Mouse (Mus musculus): ENCODE measurements around the gene Phf21a. TPM values are rescaled to one million over a fixed set of nuclear protein-coding genes. Genes with fewer than 3 reads are reported as not detected.
A peak's percentile ranks its signal among the peaks of the same experiment; 100 is the strongest.

Gene Phf21a
- polyA plus RNA-seq, 1 experiment from 2014 or later: 20.2 TPM

DNA sequence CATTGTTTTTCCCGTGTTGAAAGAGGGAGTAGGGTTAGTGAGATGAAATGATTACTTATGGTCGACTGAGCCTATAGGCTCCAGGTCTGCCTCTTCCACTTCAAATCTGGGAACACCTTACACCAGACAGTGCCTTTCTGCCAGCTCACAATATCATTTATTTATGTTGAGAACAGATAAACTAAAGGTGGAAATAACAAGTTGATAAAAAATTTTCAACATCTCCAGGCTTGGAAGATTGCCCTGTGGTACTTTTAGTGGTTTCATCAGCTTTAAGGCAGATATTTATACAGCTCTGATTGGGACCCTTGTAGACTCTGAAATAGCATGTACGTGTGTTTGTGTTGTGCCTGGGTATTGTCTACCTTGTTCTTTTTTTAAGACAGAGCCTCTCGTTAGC, 83.4 kb downstream of the Phf21a start:
- no peak overlapping the region for H3K27ac ChIP-seq (replicated peaks in 1 of 2; ENCODE audit: control insufficient read depth in 1 of 2, insufficient read depth in 1 of 2, low read depth in 2 of 2, low read length in 2 of 2)
- WGBS: 23% methylated on average over 4 of the region's 4 CpGs
- no peak overlapping the region for H3K4me2 ChIP-seq (ENCODE audit: low read length)
- H3K9ac ChIP-seq (ENCODE audit: low read length): no peak overlapping the region
- no peaks in the 10 kb centered on the region for H3K27me3 ChIP-seq (ENCODE audit: control insufficient read depth, insufficient read depth, low read length)
- no peak overlapping the region for H3K4me3 ChIP-seq (ENCODE audit: control insufficient read depth in 1 of 2, insufficient read depth in 1 of 2, low read depth in 1 of 2, low read length in 2 of 2)
- H3K9me3 ChIP-seq (ENCODE audit: control insufficient read depth, low read length): no peaks in the 10 kb centered on the region
- no peaks in the 10 kb centered on the region for H3K4me1 ChIP-seq (ENCODE audit: control insufficient read depth in 2 of 2, insufficient read depth in 2 of 2, low read length in 2 of 2)
- no peak for ATAC-seq (ENCODE audit: insufficient number of reproducible peaks, insufficient read depth, low FRiP score, low read depth)
- H3K36me3 ChIP-seq (ENCODE audit: control insufficient read depth, insufficient read depth, low read length): no peaks in the 10 kb centered on the region

DNA sequence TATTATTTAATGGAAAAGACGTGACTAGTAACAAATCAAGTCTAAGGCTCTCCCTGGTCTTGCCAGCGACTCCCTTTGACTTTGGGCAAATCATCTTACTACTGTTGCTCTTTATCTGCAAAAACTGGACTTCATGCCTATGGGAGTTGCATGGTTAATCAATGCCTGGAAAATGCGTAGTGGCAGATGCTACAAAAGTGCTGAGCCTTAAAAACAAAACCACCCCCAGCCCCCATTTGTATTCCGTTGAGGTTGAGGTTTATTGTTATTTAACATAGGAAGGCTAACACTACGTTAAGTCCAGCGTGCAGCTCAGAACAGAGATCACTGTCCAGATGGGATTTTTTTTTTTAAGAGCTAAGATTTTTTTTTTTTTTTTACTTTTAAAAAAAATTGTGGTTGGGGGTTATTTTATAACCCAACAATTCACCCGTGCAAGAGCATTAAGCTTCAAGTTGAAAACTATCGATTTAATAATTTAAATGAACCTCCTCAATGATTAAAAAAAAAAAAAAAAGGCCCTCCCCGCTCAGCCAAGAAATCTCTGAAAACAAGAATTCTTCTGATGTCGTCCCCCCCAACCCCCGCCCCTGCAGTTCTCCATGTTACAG, 89.3 kb downstream of the Phf21a start:
- 7% methylated on average over 11 of the region's 11 CpGs for WGBS
- H3K27ac ChIP-seq (replicated peaks in 1 of 2; ENCODE audit: control insufficient read depth in 1 of 2, insufficient read depth in 1 of 2, low read depth in 2 of 2, low read length in 2 of 2): peak overlapping the region; percentile 94 to 99
- no peak for ATAC-seq (ENCODE audit: insufficient number of reproducible peaks, insufficient read depth, low FRiP score, low read depth)

DNA sequence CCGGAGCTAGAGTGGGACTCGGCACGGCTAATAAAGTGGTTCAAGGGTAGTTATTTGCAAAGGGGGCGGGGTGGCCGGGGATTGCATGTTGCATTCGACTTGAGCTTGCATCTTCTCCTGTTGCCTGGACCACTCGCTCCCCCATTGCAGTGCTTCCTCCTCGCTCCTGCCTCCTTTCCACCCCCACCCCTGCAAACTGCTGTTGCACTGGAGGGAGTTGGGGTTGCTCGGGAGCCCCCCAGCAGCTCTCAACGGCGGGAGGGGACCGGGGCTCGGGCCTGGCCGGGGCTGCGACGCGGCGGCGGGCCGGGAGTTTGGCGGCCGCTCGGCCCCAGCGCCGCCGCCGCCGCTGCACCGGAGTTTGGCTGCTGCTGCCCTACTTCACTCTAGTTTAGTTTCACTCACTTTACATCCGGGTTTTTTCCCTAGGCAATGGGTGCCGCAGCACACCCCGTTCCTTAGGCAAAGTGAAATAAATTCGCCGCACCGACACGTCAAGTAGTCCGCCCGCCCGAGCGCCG, 90.1 kb downstream of the Phf21a start:
- Histone ChIP-seq H3K4me2 (ENCODE audit: low read length) (peak overlapping the region; percentile 90), H3K9ac (ENCODE audit: low read length) (peak overlapping the region; percentile 94), H3K27ac (replicated peaks in 1 of 2; ENCODE audit: control insufficient read depth in 1 of 2, insufficient read depth in 1 of 2, low read depth in 2 of 2, low read length in 2 of 2) (peak overlapping the region; percentile 94 to 99), H3K27me3 (ENCODE audit: control insufficient read depth, insufficient read depth, low read length) (no peaks in the 10 kb centered on the region), H3K36me3 (ENCODE audit: control insufficient read depth, insufficient read depth, low read length) (no peaks in the 10 kb centered on the region), H3K4me1 (ENCODE audit: control insufficient read depth in 2 of 2, insufficient read depth in 2 of 2, low read length in 2 of 2) (peaks cover 0 to 29% of the 10 kb centered on the region in 2 experiments; a peak in 3 of 4 replicates), H3K4me3 (ENCODE audit: control insufficient read depth in 1 of 2, insufficient read depth in 1 of 2, low read depth in 1 of 2, low read length in 2 of 2) (peak overlapping the region; percentile 87 to 89), H3K9me3 (ENCODE audit: control insufficient read depth, low read length) (no peaks in the 10 kb centered on the region)
- under 1% methylated on average over 36 of the region's 41 CpGs for WGBS
- peak; percentile 73 for ATAC-seq (ENCODE audit: insufficient number of reproducible peaks, insufficient read depth, low FRiP score, low read depth)

More for the DNA sequence above, 89.3 kb downstream of the Phf21a start:
- peak overlapping the region; percentile 90 for H3K4me2 ChIP-seq (ENCODE audit: low read length)
- H3K4me1 ChIP-seq (ENCODE audit: control insufficient read depth in 2 of 2, insufficient read depth in 2 of 2, low read length in 2 of 2): peaks cover 0 to 22% of the 10 kb centered on the region in 2 experiments; a peak in 3 of 4 replicates
- H3K36me3 ChIP-seq (ENCODE audit: control insufficient read depth, insufficient read depth, low read length): no peaks in the 10 kb centered on the region
- H3K27me3 ChIP-seq (ENCODE audit: control insufficient read depth, insufficient read depth, low read length): no peaks in the 10 kb centered on the region
- H3K4me3 ChIP-seq (ENCODE audit: control insufficient read depth in 1 of 2, insufficient read depth in 1 of 2, low read depth in 1 of 2, low read length in 2 of 2): peak overlapping the region; percentile 87 to 89
- H3K9ac ChIP-seq (ENCODE audit: low read length): peak overlapping the region; percentile 94
- H3K9me3 ChIP-seq (ENCODE audit: control insufficient read depth, low read length): no peaks in the 10 kb centered on the region

DNA sequence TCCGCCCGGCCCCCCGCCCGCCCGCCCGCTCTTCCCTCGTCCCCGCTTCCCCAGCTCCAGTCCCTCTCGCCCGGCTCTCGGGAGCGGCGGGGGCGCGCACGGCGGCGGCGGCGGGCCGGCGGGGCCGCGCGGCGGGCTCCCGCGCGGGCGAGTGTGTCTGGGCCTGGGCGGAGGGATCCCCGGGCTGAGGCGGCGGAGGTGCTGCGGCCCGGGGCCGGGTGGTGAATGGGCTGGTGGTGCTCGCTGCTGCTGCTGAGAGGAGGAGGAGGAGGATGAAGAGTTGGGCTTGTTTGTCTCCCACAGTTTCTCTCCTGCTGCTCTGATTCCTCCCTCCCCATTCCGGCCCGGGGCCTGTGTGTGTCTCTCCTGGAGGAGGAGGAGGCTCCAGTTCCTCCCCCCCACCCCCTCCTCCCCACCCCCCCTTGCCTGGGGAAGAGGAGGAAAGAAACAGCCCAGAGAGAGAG, 90.7 kb downstream of the Phf21a start:
- Histone ChIP-seq H3K4me3 (ENCODE audit: control insufficient read depth in 1 of 2, insufficient read depth in 1 of 2, low read depth in 1 of 2, low read length in 2 of 2) (peak overlapping the region; percentile 87 to 89), H3K27ac (replicated peaks in 1 of 2; ENCODE audit: control insufficient read depth in 1 of 2, insufficient read depth in 1 of 2, low read depth in 2 of 2, low read length in 2 of 2) (peak overlapping the region; percentile 88 to 99), H3K4me2 (ENCODE audit: low read length) (peak overlapping the region; percentile 90), H3K27me3 (ENCODE audit: control insufficient read depth, insufficient read depth, low read length) (no peaks in the 10 kb centered on the region), H3K36me3 (ENCODE audit: control insufficient read depth, insufficient read depth, low read length) (no peaks in the 10 kb centered on the region), H3K4me1 (ENCODE audit: control insufficient read depth in 2 of 2, insufficient read depth in 2 of 2, low read length in 2 of 2) (peaks cover 0 to 33% of the 10 kb centered on the region in 2 experiments; a peak in 3 of 4 replicates), H3K9me3 (ENCODE audit: control insufficient read depth, low read length) (no peaks in the 10 kb centered on the region), H3K9ac (ENCODE audit: low read length) (peak overlapping the region; percentile 94)
- peak; percentile 86 for ATAC-seq (ENCODE audit: insufficient number of reproducible peaks, insufficient read depth, low FRiP score, low read depth)
- WGBS: under 1% methylated on average over 36 of the region's 40 CpGs

DNA sequence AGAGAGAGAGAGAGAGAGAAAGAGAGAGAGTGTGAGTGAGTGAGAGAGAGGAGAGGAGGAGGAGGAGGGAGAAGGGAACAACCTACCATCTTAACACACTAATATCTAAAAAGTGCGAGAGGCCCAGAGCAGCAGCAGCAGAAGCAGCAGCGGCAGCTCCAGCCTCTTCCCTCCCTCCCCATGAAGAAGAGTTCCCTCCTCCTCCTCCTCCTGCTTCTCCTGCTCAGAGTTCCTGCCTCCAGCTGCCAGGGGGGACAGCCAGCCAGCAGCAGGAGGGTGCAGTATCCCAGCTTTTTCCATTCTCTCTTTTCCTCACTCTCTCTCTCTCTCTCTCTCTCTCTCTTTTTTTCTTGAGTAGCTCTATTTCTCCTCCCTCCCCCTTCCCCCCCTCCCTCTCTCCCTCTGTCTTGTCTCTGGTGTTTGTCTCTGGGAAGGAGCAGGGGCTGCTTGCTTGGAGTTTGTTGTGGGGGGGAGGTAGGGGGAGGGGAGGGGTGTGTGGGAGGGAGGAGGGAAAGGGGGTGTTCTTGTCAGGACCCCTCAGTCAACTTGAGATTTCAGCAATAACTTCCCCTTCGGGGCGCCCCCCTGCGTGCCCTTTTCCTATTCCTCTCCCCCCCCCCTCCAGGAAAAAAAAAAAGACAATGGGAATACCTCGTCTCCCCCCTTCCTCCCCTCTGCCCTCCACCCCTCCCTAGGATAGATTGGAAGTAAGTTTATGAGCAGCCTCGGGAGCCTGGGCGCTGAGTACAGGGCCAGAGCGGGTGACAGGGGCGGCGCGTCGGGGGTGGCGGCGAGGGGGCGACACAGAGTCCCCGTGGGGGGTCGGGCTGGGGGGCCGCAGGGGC, 91.4 kb downstream of the Phf21a start:
- peak overlapping the region; percentile 90 for H3K4me2 ChIP-seq (ENCODE audit: low read length)
- no peaks in the 10 kb centered on the region for H3K9me3 ChIP-seq (ENCODE audit: control insufficient read depth, low read length)
- no peaks in the 10 kb centered on the region for H3K27me3 ChIP-seq (ENCODE audit: control insufficient read depth, insufficient read depth, low read length)
- H3K9ac ChIP-seq (ENCODE audit: low read length): peak overlapping the region; percentile 94
- ATAC-seq (ENCODE audit: insufficient number of reproducible peaks, insufficient read depth, low FRiP score, low read depth): peak; percentile 44; the same call in 1 of the 2 replicates
- H3K27ac ChIP-seq (replicated peaks in 1 of 2; ENCODE audit: control insufficient read depth in 1 of 2, insufficient read depth in 1 of 2, low read depth in 2 of 2, low read length in 2 of 2): peak overlapping the region; percentile 88 to 99
- no peaks in the 10 kb centered on the region for H3K36me3 ChIP-seq (ENCODE audit: control insufficient read depth, insufficient read depth, low read length)
- H3K4me1 ChIP-seq (ENCODE audit: control insufficient read depth in 2 of 2, insufficient read depth in 2 of 2, low read length in 2 of 2): peaks cover 0 to 36% of the 10 kb centered on the region in 2 experiments; a peak in 3 of 4 replicates
- peak overlapping the region; percentile 61 to 89 for H3K4me3 ChIP-seq (ENCODE audit: control insufficient read depth in 1 of 2, insufficient read depth in 1 of 2, low read depth in 1 of 2, low read length in 2 of 2)
- WGBS: under 1% methylated on average over 18 of the region's 19 CpGs

DNA sequence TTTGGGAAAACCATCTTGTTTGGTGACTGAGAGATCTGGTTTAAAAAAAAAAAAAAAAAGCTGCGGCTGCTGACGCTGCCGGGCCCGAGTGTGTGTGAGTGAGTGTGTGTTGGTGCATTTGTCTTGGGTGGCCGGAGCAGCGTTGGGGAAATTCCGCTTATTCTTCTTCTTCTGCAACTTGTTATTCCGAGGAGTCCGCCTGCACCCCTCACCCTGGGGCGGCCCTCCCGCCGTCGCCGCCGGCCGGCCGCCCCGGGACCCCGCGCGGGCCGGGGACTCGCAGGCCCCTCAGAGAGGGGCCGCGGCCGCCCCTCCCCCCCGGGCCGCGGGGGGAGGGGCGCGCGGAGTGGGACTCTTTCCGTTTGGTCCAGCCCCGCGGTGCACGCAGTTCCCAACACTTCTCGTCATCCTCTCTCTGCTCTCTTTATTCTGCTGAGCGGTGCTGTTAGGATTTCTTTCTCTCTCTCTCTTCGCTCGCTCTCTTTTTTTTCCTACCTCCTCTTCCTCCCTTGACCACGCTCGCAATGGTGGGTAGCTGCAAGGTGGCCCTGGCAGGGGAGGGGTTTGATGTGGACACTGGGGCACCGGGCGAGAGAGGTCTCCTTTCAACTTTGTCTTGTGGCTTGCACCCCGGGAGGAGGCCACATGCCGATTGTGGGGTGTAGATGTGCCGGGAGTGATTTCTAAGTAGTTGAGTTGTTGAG, 92.3 kb downstream of the Phf21a start:
- H3K9me3 ChIP-seq (ENCODE audit: control insufficient read depth, low read length): no peaks in the 10 kb centered on the region
- no peaks in the 10 kb centered on the region for H3K27me3 ChIP-seq (ENCODE audit: control insufficient read depth, insufficient read depth, low read length)
- H3K4me3 ChIP-seq (ENCODE audit: control insufficient read depth in 1 of 2, insufficient read depth in 1 of 2, low read depth in 1 of 2, low read length in 2 of 2): peak overlapping the region; percentile 89 to 91
- peak overlapping the region; percentile 94 for H3K9ac ChIP-seq (ENCODE audit: low read length)
- ATAC-seq (ENCODE audit: insufficient number of reproducible peaks, insufficient read depth, low FRiP score, low read depth): peak; percentile 44; the same call in 1 of the 2 replicates
- H3K4me2 ChIP-seq (ENCODE audit: low read length): peak overlapping the region; percentile 90
- no peaks in the 10 kb centered on the region for H3K36me3 ChIP-seq (ENCODE audit: control insufficient read depth, insufficient read depth, low read length)
- peak overlapping the region; percentile 90 to 99 for H3K27ac ChIP-seq (replicated peaks in 1 of 2; ENCODE audit: control insufficient read depth in 1 of 2, insufficient read depth in 1 of 2, low read depth in 2 of 2, low read length in 2 of 2)
- under 1% methylated on average over 40 of the region's 47 CpGs for whole genome bisulfite sequencing
- peaks cover 0 to 40% of the 10 kb centered on the region in 2 experiments; a peak in 3 of 4 replicates for H3K4me1 ChIP-seq (ENCODE audit: control insufficient read depth in 2 of 2, insufficient read depth in 2 of 2, low read length in 2 of 2)

All from heart, embryonic 14.5 days (tissue).